Mouse (Mus musculus): ENCODE data around the gene Tnfrsf11a. TPM values are rescaled to one million over a fixed set of nuclear protein-coding genes. Genes with fewer than 3 reads are reported as not detected.

The Tnfrsf11a gene
- polyA plus RNA-seq, 1 experiment from 2014 or later: 0.48 TPM

GRCm38 (mm10) chr1:105859740-105860139 is 79.2 kb downstream of the Tnfrsf11a start:
- H3K36me3 ChIP-seq (ENCODE audit: control insufficient read depth, insufficient read depth, low read length): no peaks in the 10 kb centered on the region
- no peak for ATAC-seq (ENCODE audit: low FRiP score)
- WGBS: 90% methylated on average over 2 of the region's 2 CpGs

GRCm38 (mm10) chr1:105876589-105876988 is 96.1 kb downstream of the Tnfrsf11a start:
- Histone ChIP-seq H3K9me3 (ENCODE audit: control insufficient read depth, low read length) (no peaks in the 10 kb centered on the region), H3K4me2 (replicated peaks; ENCODE audit: low read depth, low read length) (no peak overlapping the region), H3K4me3 (ENCODE audit: low read depth, low read length) (no peak overlapping the region), H3K36me3 (ENCODE audit: control insufficient read depth, insufficient read depth, low read length) (no peaks in the 10 kb centered on the region), H3K9ac (ENCODE audit: low read depth, low read length) (no peak overlapping the region), H3K27me3 (ENCODE audit: control insufficient read depth, insufficient read depth, low read length) (no peaks in the 10 kb centered on the region), H3K4me1 (replicated peaks; ENCODE audit: control insufficient read depth, insufficient read depth, low read length) (no peaks in the 10 kb centered on the region), H3K27ac (ENCODE audit: low read depth, low read length) (no peak overlapping the region)
- DNase-seq (ENCODE audit: low spot score) (no peak), ATAC-seq (ENCODE audit: low FRiP score) (no peak)
- 88% methylated on average over 6 of the region's 6 CpGs for WGBS

More at GRCm38 (mm10) chr1:105859740-105860139, 79.2 kb downstream of the Tnfrsf11a start:
- DNase-seq (ENCODE audit: low spot score): no peak
- no peak overlapping the region for H3K4me3 ChIP-seq (ENCODE audit: low read depth, low read length)
- no peak overlapping the region for H3K27ac ChIP-seq (ENCODE audit: low read depth, low read length)
- no peak overlapping the region for H3K9ac ChIP-seq (ENCODE audit: low read depth, low read length)
- H3K9me3 ChIP-seq (ENCODE audit: control insufficient read depth, low read length): no peaks in the 10 kb centered on the region
- H3K4me2 ChIP-seq (replicated peaks; ENCODE audit: low read depth, low read length): no peak overlapping the region
- no peaks in the 10 kb centered on the region for H3K27me3 ChIP-seq (ENCODE audit: control insufficient read depth, insufficient read depth, low read length)
- H3K4me1 ChIP-seq (replicated peaks; ENCODE audit: control insufficient read depth, insufficient read depth, low read length): no peaks in the 10 kb centered on the region

DNA sequence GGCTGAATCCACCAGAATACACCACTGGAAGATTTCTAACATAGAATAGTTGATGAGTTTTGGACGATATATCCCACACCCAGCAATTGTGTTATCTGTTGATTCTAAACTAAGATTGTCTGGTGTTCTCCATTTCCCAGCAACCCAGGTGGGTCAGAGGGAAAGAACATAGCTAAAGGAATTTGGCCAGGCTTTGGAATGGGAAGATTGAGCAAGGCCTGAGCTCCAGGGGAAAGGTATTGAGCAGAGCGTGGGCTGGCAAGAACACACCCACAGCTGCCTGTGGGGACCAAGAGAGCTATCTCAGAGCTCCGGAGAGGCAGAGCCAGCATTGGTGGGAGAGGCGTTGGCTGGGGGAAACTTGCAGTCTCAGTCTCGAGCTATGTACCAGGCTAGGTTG is 97.3 kb downstream of the Tnfrsf11a start:
- Histone ChIP-seq H3K4me2 (replicated peaks; ENCODE audit: low read depth, low read length) (no peak overlapping the region), H3K4me3 (ENCODE audit: low read depth, low read length) (no peak overlapping the region), H3K27ac (ENCODE audit: low read depth, low read length) (no peak overlapping the region), H3K9ac (ENCODE audit: low read depth, low read length) (no peak overlapping the region), H3K36me3 (ENCODE audit: control insufficient read depth, insufficient read depth, low read length) (no peaks in the 10 kb centered on the region), H3K9me3 (ENCODE audit: control insufficient read depth, low read length) (no peaks in the 10 kb centered on the region), H3K4me1 (replicated peaks; ENCODE audit: control insufficient read depth, insufficient read depth, low read length) (no peaks in the 10 kb centered on the region), H3K27me3 (ENCODE audit: control insufficient read depth, insufficient read depth, low read length) (no peaks in the 10 kb centered on the region)
- ATAC-seq (ENCODE audit: low FRiP score): no peak
- DNase-seq (ENCODE audit: low spot score): no peak
- 88% methylated on average over 5 of the region's 5 CpGs for WGBS

- no peak overlapping the region for H3K4me3 ChIP-seq (ENCODE audit: low read depth, low read length)
- no peaks in the 10 kb centered on the region for H3K36me3 ChIP-seq (ENCODE audit: control insufficient read depth, insufficient read depth, low read length)
- 92% methylated on average over 11 of the region's 11 CpGs for WGBS
- no peak overlapping the region for H3K27ac ChIP-seq (ENCODE audit: low read depth, low read length)
- H3K4me2 ChIP-seq (replicated peaks; ENCODE audit: low read depth, low read length): no peak overlapping the region
- H3K4me1 ChIP-seq (replicated peaks; ENCODE audit: control insufficient read depth, insufficient read depth, low read length): no peaks in the 10 kb centered on the region
- H3K9me3 ChIP-seq (ENCODE audit: control insufficient read depth, low read length): no peaks in the 10 kb centered on the region
- H3K9ac ChIP-seq (ENCODE audit: low read depth, low read length): no peak overlapping the region
- H3K27me3 ChIP-seq (ENCODE audit: control insufficient read depth, insufficient read depth, low read length): no peaks in the 10 kb centered on the region
- ATAC-seq (ENCODE audit: low FRiP score) (no peak), DNase-seq (ENCODE audit: low spot score) (no peak)
Observed at GRCm38 (mm10) chr1:105878416-105878815, 97.9 kb downstream of the Tnfrsf11a start.

DNA sequence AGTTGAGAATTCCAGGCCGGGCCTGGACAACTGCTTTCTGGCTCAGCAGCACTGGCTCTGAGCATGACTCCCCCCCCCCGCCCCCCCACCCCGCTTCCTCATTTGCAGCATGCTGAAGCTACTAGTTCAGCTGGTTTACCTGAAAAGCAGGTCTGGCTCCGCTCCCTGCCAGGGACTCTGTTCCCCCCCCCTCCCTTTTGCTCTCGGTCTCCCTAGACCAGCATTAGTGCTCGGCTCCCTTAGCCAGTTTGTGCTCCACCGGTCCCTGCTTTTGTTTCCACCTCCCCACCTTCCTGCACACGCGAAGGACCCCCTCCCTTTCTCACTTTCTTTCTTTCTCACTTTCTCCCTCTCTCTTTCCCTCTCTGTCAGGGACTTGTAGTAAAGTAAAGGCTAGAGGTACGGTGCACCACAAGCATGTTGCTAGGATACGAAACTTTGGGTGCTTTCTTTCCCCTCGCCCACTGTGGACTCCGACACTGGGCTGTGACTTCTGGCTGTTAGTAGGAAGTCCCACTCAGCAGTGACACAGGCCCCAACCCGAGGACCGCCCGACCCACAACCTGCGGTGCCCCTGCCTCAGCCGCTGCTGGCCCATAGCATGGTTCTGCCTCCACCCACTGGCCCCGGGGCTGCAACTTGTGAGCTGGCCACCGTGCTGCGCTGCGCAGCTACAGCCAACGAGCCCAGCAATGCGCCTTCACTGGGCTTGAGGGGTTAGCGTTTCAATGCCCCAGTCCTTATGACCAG is 100.2 kb downstream of the Tnfrsf11a start:
- DNase-seq (ENCODE audit: low spot score): peak; percentile 42
- peak overlapping the region; percentile 18; the same call in 1 of the 2 replicates for H3K4me3 ChIP-seq (ENCODE audit: low read depth, low read length)
- H3K9me3 ChIP-seq (ENCODE audit: control insufficient read depth, low read length): no peaks in the 10 kb centered on the region
- peak overlapping the region; percentile 39 for H3K4me2 ChIP-seq (replicated peaks; ENCODE audit: low read depth, low read length)
- peak; percentile 62 for ATAC-seq (ENCODE audit: low FRiP score)
- 13% methylated on average over 24 of the region's 25 CpGs for WGBS
- H3K36me3 ChIP-seq (ENCODE audit: control insufficient read depth, insufficient read depth, low read length): no peaks in the 10 kb centered on the region
- no peaks in the 10 kb centered on the region for H3K27me3 ChIP-seq (ENCODE audit: control insufficient read depth, insufficient read depth, low read length)
- H3K4me1 ChIP-seq (replicated peaks; ENCODE audit: control insufficient read depth, insufficient read depth, low read length): no peaks in the 10 kb centered on the region
- H3K27ac ChIP-seq (ENCODE audit: low read depth, low read length): no peak overlapping the region
- no peak overlapping the region for H3K9ac ChIP-seq (ENCODE audit: low read depth, low read length)

- Histone ChIP-seq H3K4me3 (ENCODE audit: low read depth, low read length) (no peak overlapping the region), H3K27me3 (ENCODE audit: control insufficient read depth, insufficient read depth, low read length) (no peaks in the 10 kb centered on the region), H3K27ac (ENCODE audit: low read depth, low read length) (no peak overlapping the region), H3K9me3 (ENCODE audit: control insufficient read depth, low read length) (no peaks in the 10 kb centered on the region), H3K4me2 (replicated peaks; ENCODE audit: low read depth, low read length) (no peak overlapping the region), H3K9ac (ENCODE audit: low read depth, low read length) (no peak overlapping the region), H3K4me1 (replicated peaks; ENCODE audit: control insufficient read depth, insufficient read depth, low read length) (no peaks in the 10 kb centered on the region), H3K36me3 (ENCODE audit: control insufficient read depth, insufficient read depth, low read length) (no peaks in the 10 kb centered on the region)
- WGBS: 87% methylated on average over 7 of the region's 7 CpGs
- DNase-seq (ENCODE audit: low spot score): no peak
- ATAC-seq (ENCODE audit: low FRiP score): 0 out of 2 replicates have a peak, but pooled peaks have one; percentile 6
Observed at GRCm38 (mm10) chr1:105881466-105881865, 100.9 kb downstream of the Tnfrsf11a start.

GRCm38 (mm10) chr1:105883498-105883897 is 103.0 kb downstream of the Tnfrsf11a start:
- Histone ChIP-seq H3K4me1 (replicated peaks; ENCODE audit: control insufficient read depth, insufficient read depth, low read length) (no peaks in the 10 kb centered on the region), H3K27me3 (ENCODE audit: control insufficient read depth, insufficient read depth, low read length) (no peaks in the 10 kb centered on the region), H3K9ac (ENCODE audit: low read depth, low read length) (no peak overlapping the region), H3K9me3 (ENCODE audit: control insufficient read depth, low read length) (no peaks in the 10 kb centered on the region), H3K4me3 (ENCODE audit: low read depth, low read length) (no peak overlapping the region), H3K36me3 (ENCODE audit: control insufficient read depth, insufficient read depth, low read length) (no peaks in the 10 kb centered on the region), H3K4me2 (replicated peaks; ENCODE audit: low read depth, low read length) (no peak overlapping the region), H3K27ac (ENCODE audit: low read depth, low read length) (no peak overlapping the region)
- ATAC-seq (ENCODE audit: low FRiP score): no peak
- DNase-seq (ENCODE audit: low spot score): no peak
- 89% methylated on average over 2 of the region's 2 CpGs for WGBS

- H3K9ac ChIP-seq (ENCODE audit: low read depth, low read length): no peak overlapping the region
- no peak overlapping the region for H3K4me2 ChIP-seq (replicated peaks; ENCODE audit: low read depth, low read length)
- no peak for ATAC-seq (ENCODE audit: low FRiP score)
- 85% methylated on average over 1 of the region's 1 CpGs for WGBS
- H3K36me3 ChIP-seq (ENCODE audit: control insufficient read depth, insufficient read depth, low read length): no peaks in the 10 kb centered on the region
- no peak overlapping the region for H3K4me3 ChIP-seq (ENCODE audit: low read depth, low read length)
- no peak for DNase-seq (ENCODE audit: low spot score)
- no peak overlapping the region for H3K27ac ChIP-seq (ENCODE audit: low read depth, low read length)
- no peaks in the 10 kb centered on the region for H3K9me3 ChIP-seq (ENCODE audit: control insufficient read depth, low read length)
- no peaks in the 10 kb centered on the region for H3K27me3 ChIP-seq (ENCODE audit: control insufficient read depth, insufficient read depth, low read length)
- no peaks in the 10 kb centered on the region for H3K4me1 ChIP-seq (replicated peaks; ENCODE audit: control insufficient read depth, insufficient read depth, low read length)
Observed at GRCm38 (mm10) chr1:105885101-105885500, 104.6 kb downstream of the Tnfrsf11a start.

DNA sequence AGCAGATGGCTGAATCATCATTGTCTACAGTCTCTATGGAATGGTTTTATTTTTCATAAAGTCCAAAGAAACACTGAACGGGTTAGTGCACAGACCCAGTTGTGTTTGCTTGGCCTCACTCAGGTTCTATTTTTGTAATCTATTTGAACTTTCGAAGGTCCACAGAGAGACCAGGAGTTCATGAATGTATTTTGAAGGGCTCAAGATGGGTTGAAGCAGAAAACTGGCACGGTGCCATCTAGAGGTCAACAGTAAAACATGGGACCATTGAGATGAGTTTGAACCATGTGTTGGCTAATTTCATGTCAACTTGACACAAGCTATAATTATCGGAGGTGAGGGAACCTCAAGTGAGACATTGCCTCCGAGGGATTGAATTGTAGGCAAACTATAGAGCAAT is 105.1 kb downstream of the Tnfrsf11a start:
- DNase-seq (ENCODE audit: low spot score): no peak
- ATAC-seq (ENCODE audit: low FRiP score): no peak
- H3K4me1 ChIP-seq (replicated peaks; ENCODE audit: control insufficient read depth, insufficient read depth, low read length): no peaks in the 10 kb centered on the region
- H3K9ac ChIP-seq (ENCODE audit: low read depth, low read length): no peak overlapping the region
- H3K4me3 ChIP-seq (ENCODE audit: low read depth, low read length): no peak overlapping the region
- no peaks in the 10 kb centered on the region for H3K36me3 ChIP-seq (ENCODE audit: control insufficient read depth, insufficient read depth, low read length)
- H3K4me2 ChIP-seq (replicated peaks; ENCODE audit: low read depth, low read length): no peak overlapping the region
- no peak overlapping the region for H3K27ac ChIP-seq (ENCODE audit: low read depth, low read length)
- no peaks in the 10 kb centered on the region for H3K9me3 ChIP-seq (ENCODE audit: control insufficient read depth, low read length)
- WGBS: 87% methylated on average over 5 of the region's 5 CpGs
- H3K27me3 ChIP-seq (ENCODE audit: control insufficient read depth, insufficient read depth, low read length): no peaks in the 10 kb centered on the region

Data from hindbrain, embryonic 11.5 days (tissue).